Mouse (Mus musculus): Measurements from ENCODE around the gene Rp9.
"Not testable (repeated sequence)": the region's sequence is repeated elsewhere in the genome, so short reads cannot be mapped to it uniquely, and the experiment has no call there.

Gene Rp9

DNA sequence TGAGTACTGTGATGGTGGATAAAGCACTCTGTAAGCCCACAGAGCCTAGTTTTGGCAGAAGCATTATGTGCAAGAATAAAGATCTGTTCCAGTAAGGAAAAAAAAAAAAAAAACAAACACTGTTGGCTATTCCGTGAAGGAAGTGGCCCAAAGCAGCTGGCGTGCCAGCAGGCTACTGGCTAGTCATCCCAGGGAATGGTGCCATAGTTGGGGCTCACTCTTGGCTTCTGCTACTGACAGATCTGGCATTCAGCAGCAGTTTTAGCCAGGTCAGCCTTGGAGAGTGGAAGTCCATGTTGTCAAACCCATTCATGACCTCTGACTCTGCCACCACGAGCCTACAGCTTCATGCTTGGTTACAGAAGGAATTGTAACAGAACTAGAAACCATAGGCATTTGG, 7.6 kb downstream of the Rp9 start:
- DNase-seq (ENCODE audit: low read depth, low spot score), result no peak

GRCm38 (mm10) chr9:22457142-22457835, 12.3 kb downstream of the Rp9 start:
- no peak for DNase-seq (ENCODE audit: low read depth, low spot score)

DNA sequence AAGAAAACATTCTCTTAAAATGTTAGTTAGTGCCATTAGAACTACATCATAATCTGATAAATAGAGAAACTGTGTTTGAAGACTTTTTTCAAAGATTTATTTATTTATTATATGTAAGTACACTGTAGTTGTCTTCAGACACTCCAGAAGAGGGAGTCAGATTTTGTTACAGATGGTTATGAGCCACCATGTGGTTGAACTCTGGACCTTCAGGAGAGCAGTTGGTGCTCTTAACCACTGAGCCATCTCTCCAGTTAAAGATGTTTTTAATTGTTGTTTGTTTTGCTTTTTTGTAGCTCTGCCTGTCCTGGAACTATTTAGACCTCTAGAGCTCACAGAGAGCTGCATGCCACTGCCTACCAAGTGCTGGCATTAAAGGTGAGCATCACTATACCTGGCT, 14.5 kb downstream of the Rp9 start:
- DNase-seq (ENCODE audit: low read depth, low spot score), result no peak

- DNase-seq (ENCODE audit: low read depth, low spot score), result not testable (repeated sequence)
Measured at GRCm38 (mm10) chr9:22453990-22454389, 15.6 kb downstream of the Rp9 start, which contains the start of gene Gm17545. Gene Gm17545 (plus strand): TSS chr9:22454290.

- DNase-seq (ENCODE audit: low read depth, low spot score), result no peak
Measured at GRCm38 (mm10) chr9:22453501-22453924, 16.0 kb downstream of the Rp9 start.

GRCm38 (mm10) chr9:22452697-22453096, 16.8 kb downstream of the Rp9 start:
- no peak for DNase-seq (ENCODE audit: low read depth, low spot score)

GRCm38 (mm10) chr9:22449209-22449608, 20.3 kb downstream of the Rp9 start:
- no peak for DNase-seq (ENCODE audit: low read depth, low spot score)

DNA sequence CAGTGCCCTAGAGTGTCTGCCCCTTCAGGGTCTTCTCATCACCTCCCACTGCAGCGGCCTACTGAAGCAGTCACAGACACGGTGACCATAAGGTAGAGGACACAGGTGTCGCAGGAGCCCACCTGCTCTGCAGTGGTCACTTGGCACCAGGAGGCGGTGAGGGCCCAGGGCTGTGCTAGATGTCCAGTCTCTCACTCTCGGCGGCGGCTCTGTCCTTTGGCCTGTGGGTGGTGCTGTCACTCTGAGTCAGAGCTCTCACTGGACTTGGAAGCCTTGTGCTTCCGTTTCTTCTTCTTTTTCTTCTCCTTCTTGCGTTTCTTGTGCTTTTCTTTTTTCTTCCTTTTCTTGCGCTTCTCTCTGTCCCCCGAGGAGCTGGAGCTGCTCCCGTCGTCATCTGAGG, 21.1 kb downstream of the Rp9 start:
- DNase-seq (ENCODE audit: low read depth, low spot score), result no peak

DNA sequence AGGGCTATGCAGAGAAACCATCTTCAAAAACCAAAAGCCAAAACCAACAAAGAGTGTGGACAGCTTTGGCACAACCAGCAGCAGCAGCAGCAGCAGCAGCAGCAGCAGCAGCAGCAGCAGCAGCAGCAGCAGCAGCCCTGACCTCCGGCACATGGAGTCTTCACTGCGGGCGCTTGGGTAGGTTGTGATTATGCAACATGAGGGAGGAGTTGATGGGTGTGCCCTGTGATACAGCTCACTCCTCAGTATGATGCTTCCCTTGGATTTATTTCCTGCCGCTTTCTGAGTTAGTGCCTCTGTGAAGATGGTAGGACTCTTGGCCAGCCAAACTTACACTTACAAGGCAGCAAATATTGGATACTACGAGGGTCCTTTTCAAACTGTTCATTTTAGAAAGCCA, 22.3 kb downstream of the Rp9 start:
- DNase-seq (ENCODE audit: low read depth, low spot score), result no peak

DNA sequence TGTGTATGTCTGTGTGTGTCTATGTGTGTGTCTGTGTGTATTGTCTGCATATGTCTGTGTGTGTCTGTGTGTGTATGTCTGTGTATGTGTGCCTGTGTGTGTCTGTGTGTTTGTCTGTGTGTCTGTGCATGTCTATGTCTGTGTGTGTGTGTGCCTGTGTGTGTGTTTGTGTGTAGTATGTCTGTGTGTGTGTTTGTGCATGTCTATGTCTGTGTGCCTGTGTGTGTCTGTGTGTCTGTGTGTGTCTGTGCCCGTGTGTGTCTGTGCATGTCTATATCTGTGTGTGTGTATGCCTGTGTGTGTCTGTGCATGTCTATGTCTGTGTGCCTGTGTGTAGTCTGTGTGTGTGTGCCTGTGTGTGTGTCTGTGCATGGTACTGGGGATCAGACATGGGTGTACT, 24.4 kb downstream of the Rp9 start:
- DNase-seq (ENCODE audit: low read depth, low spot score), result no peak

DNA sequence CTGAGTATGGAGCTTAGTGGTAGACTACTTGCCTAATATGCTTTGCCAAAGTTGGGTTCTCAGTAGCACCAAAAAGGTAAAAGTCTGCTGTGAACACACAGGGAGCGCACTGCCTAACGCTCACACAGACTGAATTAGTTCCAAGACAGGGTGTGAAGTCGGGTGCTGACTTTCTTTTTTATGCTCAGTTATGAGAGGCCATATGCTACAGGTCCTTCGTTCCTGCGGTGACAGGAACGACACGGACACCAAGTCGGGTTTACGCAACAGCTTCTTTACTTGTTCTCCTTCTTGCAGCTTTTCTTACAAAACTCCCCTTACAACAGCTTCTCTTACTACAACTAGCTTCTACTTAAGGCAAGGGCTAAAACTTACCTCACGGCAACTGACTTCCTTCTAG, 26.4 kb downstream of the Rp9 start:
- DNase-seq (ENCODE audit: low read depth, low spot score), result no peak

DNA sequence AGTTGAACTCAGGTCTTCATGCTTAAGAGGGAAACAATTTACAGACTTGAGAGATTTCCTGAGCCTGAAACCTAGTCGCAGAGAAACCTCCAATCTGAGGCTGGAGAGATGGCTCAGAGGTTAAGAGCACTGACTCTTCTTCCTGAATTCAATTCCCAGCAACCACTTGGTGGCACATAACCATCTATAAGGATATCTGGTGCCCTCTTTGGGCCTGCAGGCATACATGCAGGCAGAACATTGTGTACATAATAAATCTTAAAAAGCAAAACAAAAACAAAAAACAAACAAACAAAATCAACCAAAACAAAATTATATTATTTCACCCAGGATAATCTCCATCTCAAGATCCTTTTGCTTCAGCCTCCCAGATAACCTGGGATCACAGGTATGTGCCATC, 30.7 kb downstream of the Rp9 start:
- no peak for DNase-seq (ENCODE audit: low read depth, low spot score)

- DNase-seq (ENCODE audit: low read depth, low spot score), result no peak
Measured at GRCm38 (mm10) chr9:22434101-22434500, 35.4 kb downstream of the Rp9 start.

- DNase-seq (ENCODE audit: low read depth, low spot score), result no peak
Measured at GRCm38 (mm10) chr9:22433221-22433620, 36.3 kb downstream of the Rp9 start.

- DNase-seq (ENCODE audit: low read depth, low spot score), result no peak
Measured at GRCm38 (mm10) chr9:22430315-22430840, 39.2 kb downstream of the Rp9 start.

GRCm38 (mm10) chr9:22429533-22430241, 39.9 kb downstream of the Rp9 start:
- no peak for DNase-seq (ENCODE audit: low read depth, low spot score)

DNA sequence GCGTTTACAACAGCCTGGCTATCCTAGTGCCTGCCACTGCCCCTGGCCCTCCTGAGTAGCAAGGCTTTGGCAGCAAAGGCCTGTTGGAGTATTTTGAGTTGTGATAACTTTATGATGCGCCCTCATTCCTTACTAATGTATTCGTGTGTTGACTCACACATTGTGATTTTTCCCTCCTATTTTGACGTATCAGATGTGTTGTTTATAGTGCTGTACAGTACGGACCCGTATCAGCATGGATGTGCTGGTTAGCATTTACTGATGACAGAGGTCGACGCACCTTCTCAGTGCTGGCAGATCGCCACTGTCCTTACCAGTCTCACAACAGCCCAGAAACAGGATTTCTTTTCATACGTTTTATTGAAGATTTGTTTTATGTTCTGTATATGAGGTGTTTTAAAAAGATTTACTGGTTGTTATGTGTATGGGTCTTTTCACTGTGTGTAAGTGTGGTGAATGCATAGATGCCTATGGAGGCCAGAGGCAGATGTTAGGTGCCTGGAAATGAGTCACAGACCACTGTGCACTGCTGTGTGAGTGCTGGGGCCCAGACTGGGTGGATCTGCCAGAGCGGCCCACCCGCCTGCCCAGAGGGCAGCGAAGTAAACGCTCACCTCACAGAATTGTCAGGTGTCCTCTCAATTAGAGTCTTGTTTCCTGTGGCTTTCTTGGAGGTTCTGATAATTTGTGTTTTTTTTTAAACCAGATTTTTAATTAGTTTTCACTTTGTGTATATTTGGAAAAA, 40.7 kb downstream of the Rp9 start:
- no peak for DNase-seq (ENCODE audit: low read depth, low spot score)

GRCm38 (mm10) chr9:22428028-22428665, 41.4 kb downstream of the Rp9 start:
- DNase-seq (ENCODE audit: low read depth, low spot score), result no peak

- DNase-seq (ENCODE audit: low read depth, low spot score), result no peak
Measured at GRCm38 (mm10) chr9:22424719-22425118, 44.8 kb downstream of the Rp9 start.

GRCm38 (mm10) chr9:22424196-22424595, 45.3 kb downstream of the Rp9 start:
- DNase-seq (ENCODE audit: low read depth, low spot score), result no peak

DNA sequence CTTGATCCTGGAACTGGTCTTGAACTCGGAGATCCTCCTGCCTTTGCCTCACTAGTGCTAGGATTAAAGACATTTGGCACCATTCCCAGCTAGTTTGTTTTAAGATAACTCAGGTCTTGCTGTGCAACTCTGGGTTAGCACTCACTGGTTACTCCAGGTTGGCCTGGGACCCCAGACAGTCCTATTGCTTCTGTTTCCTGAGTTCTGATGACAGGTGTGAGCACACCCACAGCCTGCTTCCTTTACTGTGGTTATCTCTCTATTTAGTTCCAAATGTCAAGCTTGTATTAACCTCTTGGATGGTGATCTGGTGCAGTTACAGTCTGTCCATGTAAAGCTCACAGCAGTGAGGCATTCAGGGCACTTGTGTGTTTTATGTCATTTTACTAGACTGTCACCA, 46.0 kb downstream of the Rp9 start:
- DNase-seq (ENCODE audit: low read depth, low spot score), result no peak

DNA sequence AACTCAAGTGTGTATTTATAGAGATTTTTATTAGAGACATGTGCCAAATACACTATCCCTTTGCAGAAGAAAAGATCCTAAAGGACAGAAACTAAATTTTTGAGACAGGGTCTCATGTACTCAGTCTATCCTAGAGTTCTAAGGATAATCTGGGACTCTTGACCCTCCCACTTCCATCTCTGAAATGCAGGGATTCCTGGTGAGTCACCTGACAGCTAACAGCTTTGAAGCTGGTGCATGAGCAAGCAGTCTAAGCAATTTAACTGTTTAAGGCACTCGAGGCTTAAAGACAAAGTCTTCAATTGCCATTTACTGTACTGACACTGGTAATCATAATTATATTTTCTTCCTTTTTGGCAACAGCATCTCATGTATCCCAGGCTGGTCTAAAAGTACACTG, 47.0 kb downstream of the Rp9 start:
- DNase-seq (ENCODE audit: low read depth, low spot score), result no peak
